Mouse (Mus musculus): ENCODE measurements around the gene Zc3h13.
A peak's percentile ranks its signal among the peaks of the same experiment; 100 is the strongest.

The Zc3h13 gene

GRCm38 (mm10) chr14:75284193-75284915 lies at the start of gene Zc3h13:
Zc3h13 (plus strand) TSS chr14:75284373.
- DNase-seq (ENCODE audit: low spot score), result peak; percentile 93

- no peak for DNase-seq (ENCODE audit: low spot score)
These were observed 48.6 kb upstream of the Zc3h13 start for GRCm38 (mm10) chr14:75235552-75235951.

GRCm38 (mm10) chr14:75235955-75236635 lies 48.1 kb upstream of the Zc3h13 start:
- DNase-seq (ENCODE audit: low spot score), result peak; percentile 53

GRCm38 (mm10) chr14:75236636-75237003 lies 47.6 kb upstream of the Zc3h13 start:
- no peak for DNase-seq (ENCODE audit: low spot score)

GRCm38 (mm10) chr14:75237096-75237495 lies 47.1 kb upstream of the Zc3h13 start:
- DNase-seq (ENCODE audit: low spot score), result no peak

- DNase-seq (ENCODE audit: low spot score), result no peak
These were observed 46.0 kb upstream of the Zc3h13 start for GRCm38 (mm10) chr14:75238054-75238692.

- no peak for DNase-seq (ENCODE audit: low spot score)
These were observed 42.1 kb upstream of the Zc3h13 start, which contains the start of gene Cpb2 for GRCm38 (mm10) chr14:75242087-75242486. Cpb2 (plus strand) TSS chr14:75242287.

GRCm38 (mm10) chr14:75246024-75247000 lies 37.9 kb upstream of the Zc3h13 start:
- DNase-seq (ENCODE audit: low spot score), result no peak

- DNase-seq (ENCODE audit: low spot score), result no peak
These were observed 33.7 kb upstream of the Zc3h13 start for GRCm38 (mm10) chr14:75250432-75250831.

GRCm38 (mm10) chr14:75256521-75256920 lies 27.7 kb upstream of the Zc3h13 start:
- peak; percentile 12 for DNase-seq (ENCODE audit: low spot score)

GRCm38 (mm10) chr14:75269531-75269930 lies 14.6 kb upstream of the Zc3h13 start:
- no peak for DNase-seq (ENCODE audit: low spot score)

- no peak for DNase-seq (ENCODE audit: low spot score)
These were observed 4.5 kb upstream of the Zc3h13 start for GRCm38 (mm10) chr14:75279716-75280115.

GRCm38 (mm10) chr14:75280406-75280805 lies 3.8 kb upstream of the Zc3h13 start:
- no peak for DNase-seq (ENCODE audit: low spot score)

- peak; percentile 53 for DNase-seq (ENCODE audit: low spot score)
These were observed 472 bp upstream of the Zc3h13 start for GRCm38 (mm10) chr14:75283609-75284192.

- no peak for DNase-seq (ENCODE audit: low spot score)
These were observed 16.9 kb downstream of the Zc3h13 start for GRCm38 (mm10) chr14:75301081-75301480.

- peak; percentile 4 for DNase-seq (ENCODE audit: low spot score)
These were observed 19.6 kb downstream of the Zc3h13 start for GRCm38 (mm10) chr14:75303807-75304206.

GRCm38 (mm10) chr14:75307855-75308254 lies 23.7 kb downstream of the Zc3h13 start:
- DNase-seq (ENCODE audit: low spot score), result peak; percentile 27

- peak; percentile 51 for DNase-seq (ENCODE audit: low spot score)
These were observed 25.3 kb downstream of the Zc3h13 start for GRCm38 (mm10) chr14:75309336-75309992.

GRCm38 (mm10) chr14:75314484-75314883 lies 30.3 kb downstream of the Zc3h13 start:
- no peak for DNase-seq (ENCODE audit: low spot score)

- DNase-seq (ENCODE audit: low spot score), result no peak
These were observed 34.6 kb downstream of the Zc3h13 start for GRCm38 (mm10) chr14:75318736-75319135.

GRCm38 (mm10) chr14:75320269-75320668 lies 36.1 kb downstream of the Zc3h13 start:
- no peak for DNase-seq (ENCODE audit: low spot score)
